Mouse (Mus musculus): ENCODE measurements around the gene Stoml1.
A peak's percentile ranks its signal among the peaks of the same experiment; 100 is the strongest.

Gene Stoml1

GRCm38 (mm10) chr9:58303115-58303514 is 50.2 kb downstream of the Stoml1 start:
- DNase-seq (ENCODE audit: low spot score), result no peak

GRCm38 (mm10) chr9:58303599-58304271 is 50.8 kb downstream of the Stoml1 start:
- DNase-seq (ENCODE audit: low spot score), result no peak

- no peak for DNase-seq (ENCODE audit: low spot score)
Observed at GRCm38 (mm10) chr9:58305686-58306085, 52.7 kb downstream of the Stoml1 start.

GRCm38 (mm10) chr9:58308395-58308794 is 55.4 kb downstream of the Stoml1 start:
- DNase-seq (ENCODE audit: low spot score), result no peak

- DNase-seq (ENCODE audit: low spot score), result no peak
Observed at GRCm38 (mm10) chr9:58310043-58310660, 57.2 kb downstream of the Stoml1 start.

DNA sequence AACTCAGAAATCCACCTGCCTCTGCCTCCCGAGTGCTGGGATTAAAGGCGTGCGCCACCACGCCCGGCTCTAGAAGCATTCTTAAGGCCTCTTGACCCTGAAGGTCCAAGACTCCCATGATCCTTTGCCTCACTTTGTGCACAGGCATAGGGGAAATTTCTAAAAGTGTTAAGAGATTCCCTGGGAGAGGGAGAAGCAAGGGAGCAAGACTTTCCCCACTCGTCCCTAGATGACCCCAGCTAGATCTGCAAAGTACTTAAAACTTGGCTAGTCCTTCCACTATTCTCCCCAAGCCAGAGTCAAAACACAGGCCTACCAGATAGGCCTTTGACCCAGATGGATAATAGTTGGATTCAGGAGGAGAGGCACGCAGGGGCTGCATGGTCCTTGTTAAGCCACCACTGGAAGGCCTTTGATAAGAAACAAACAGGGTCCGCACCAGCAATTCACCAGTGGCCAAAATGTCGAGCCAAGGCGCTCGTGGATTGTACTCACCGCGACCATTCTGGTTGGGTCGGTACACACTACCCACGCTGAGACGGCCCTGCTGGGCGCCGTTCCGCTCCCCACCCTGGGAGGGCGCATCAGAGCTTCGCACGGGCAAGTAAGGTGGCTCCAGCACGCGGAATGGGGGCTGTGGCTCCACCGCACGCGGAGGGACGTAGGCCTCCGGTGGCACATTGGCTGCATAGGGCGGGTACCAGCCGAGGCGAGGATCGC is 58.4 kb downstream of the Stoml1 start:
- peak; percentile 76 for DNase-seq (ENCODE audit: low spot score)

Measured in testis, postnatal 10 days (tissue).